Mouse (Mus musculus) erythroblast, embryonic 14.5 days (primary cell): Measurements from ENCODE around the gene Mrtfb. TPM values are rescaled to one million over a fixed set of nuclear protein-coding genes. Genes with fewer than 3 reads are reported as not detected.

Experiments used
- H3K27me3 ChIP-seq: 2 replicates; pipeline ENCODE4 v1.6.1; 2012; ENCODE audit warnings: inconsistent platforms; ENCODE audit not compliant: control insufficient read depth
- H3K36me3 ChIP-seq: 2 replicates; pipeline ENCODE4 v1.6.1; 2012; ENCODE audit warnings: mild to moderate bottlenecking, inconsistent platforms; ENCODE audit not compliant: control insufficient read depth
- H3K4me1 ChIP-seq: 2 replicates; pipeline ENCODE4 v1.6.1; 2012; ENCODE audit warnings: inconsistent platforms; ENCODE audit not compliant: control insufficient read depth
- H3K4me3 ChIP-seq: replicated peaks from 2 replicates; pipeline ENCODE3; 2012; ENCODE audit warnings: moderate library complexity, mild to moderate bottlenecking, inconsistent platforms
- H3K9me3 ChIP-seq: 2 replicates; pipeline ENCODE4 v1.6.1; 2012; ENCODE audit warnings: low read length, inconsistent platforms, mixed read lengths; ENCODE audit not compliant: control insufficient read depth
- GATA1 ChIP-seq: IDR thresholded peaks from 2 replicates; pipeline ENCODE4 v1.6.1; 2012; ENCODE audit warnings: low read length, inconsistent platforms, mixed read lengths
- TAL1 ChIP-seq: IDR thresholded peaks from 3 replicates; pipeline ENCODE4 v1.6.1; 2012; ENCODE audit warnings: low read length, inconsistent platforms, mixed read lengths
- polyA plus RNA-seq: library from polyadenylated mRNA; stranded (reverse); fragments of >175 nt; gene quantifications from 2 replicates; pipeline ENCODE4 v1.2.3, GENCODE M21; 2012

Gene Mrtfb
- polyA plus RNA-seq, 1 experiment: 0.01 TPM

- Histone ChIP-seq H3K4me3 (no peak overlapping the region), H3K4me1 (peaks cover 40% of the 10 kb centered on the region), H3K27me3 (peaks cover 47% of the 10 kb centered on the region), H3K9me3 (no peaks in the 10 kb centered on the region), H3K36me3 (no peaks in the 10 kb centered on the region)
- TF ChIP-seq TAL1: no peak
- no peak for TF ChIP-seq GATA1
Measured at GRCm38 (mm10) chr16:13445461-13445860, 189.2 kb downstream of the Mrtfb start.

GRCm38 (mm10) chr16:13446488-13446887 is 190.2 kb downstream of the Mrtfb start:
- H3K9me3 ChIP-seq: no peaks in the 10 kb centered on the region
- no peak for TF ChIP-seq GATA1
- TF ChIP-seq TAL1: no peak
- H3K36me3 ChIP-seq: no peaks in the 10 kb centered on the region
- H3K4me3 ChIP-seq: no peak overlapping the region
- peaks cover 47% of the 10 kb centered on the region for H3K27me3 ChIP-seq
- peaks cover 40% of the 10 kb centered on the region for H3K4me1 ChIP-seq

- Histone ChIP-seq H3K4me1 (peaks cover 40% of the 10 kb centered on the region), H3K4me3 (no peak overlapping the region), H3K36me3 (no peaks in the 10 kb centered on the region), H3K9me3 (no peaks in the 10 kb centered on the region), H3K27me3 (peaks cover 47% of the 10 kb centered on the region)
- TF ChIP-seq GATA1 (no peak), TAL1 (no peak)
Measured at GRCm38 (mm10) chr16:13446971-13447283, 190.6 kb downstream of the Mrtfb start.

- Histone ChIP-seq H3K4me1 (peaks cover 40% of the 10 kb centered on the region), H3K27me3 (peaks cover 47% of the 10 kb centered on the region), H3K36me3 (no peaks in the 10 kb centered on the region), H3K4me3 (peak overlapping the region; percentile 61), H3K9me3 (no peaks in the 10 kb centered on the region)
- TF ChIP-seq TAL1 (no peak), GATA1 (no peak)
Measured at GRCm38 (mm10) chr16:13447284-13448050, 191.2 kb downstream of the Mrtfb start.

- Histone ChIP-seq H3K4me3 (peak overlapping the region; percentile 61), H3K9me3 (no peaks in the 10 kb centered on the region), H3K4me1 (peaks cover 40% of the 10 kb centered on the region), H3K27me3 (peaks cover 47% of the 10 kb centered on the region), H3K36me3 (no peaks in the 10 kb centered on the region)
- no peak for TF ChIP-seq TAL1
- no peak for TF ChIP-seq GATA1
Measured at GRCm38 (mm10) chr16:13448051-13448705, 191.9 kb downstream of the Mrtfb start.

- Histone ChIP-seq H3K4me3 (peak overlapping the region; percentile 61), H3K27me3 (peaks cover 47% of the 10 kb centered on the region), H3K4me1 (peaks cover 37% of the 10 kb centered on the region)
Measured at GRCm38 (mm10) chr16:13448706-13449090, 192.4 kb downstream of the Mrtfb start.

GRCm38 (mm10) chr16:13449491-13449890 is 193.2 kb downstream of the Mrtfb start:
- Histone ChIP-seq H3K36me3 (no peaks in the 10 kb centered on the region), H3K27me3 (peaks cover 47% of the 10 kb centered on the region), H3K4me1 (peaks cover 29% of the 10 kb centered on the region), H3K4me3 (peak overlapping the region; percentile 4), H3K9me3 (no peaks in the 10 kb centered on the region)
- TF ChIP-seq TAL1 (no peak), GATA1 (no peak)

More at GRCm38 (mm10) chr16:13448706-13449090, 192.4 kb downstream of the Mrtfb start:
- Histone ChIP-seq H3K9me3 (no peaks in the 10 kb centered on the region), H3K36me3 (no peaks in the 10 kb centered on the region)
- no peak for TF ChIP-seq GATA1
- no peak for TF ChIP-seq TAL1

- no peaks in the 10 kb centered on the region for H3K36me3 ChIP-seq
- TF ChIP-seq GATA1 (no peak), TAL1 (no peak)
- H3K27me3 ChIP-seq: peaks cover 43% of the 10 kb centered on the region
- H3K4me3 ChIP-seq: no peak overlapping the region
- H3K4me1 ChIP-seq: peaks cover 29% of the 10 kb centered on the region
- H3K9me3 ChIP-seq: no peaks in the 10 kb centered on the region
Measured at GRCm38 (mm10) chr16:13450831-13451230, 194.6 kb downstream of the Mrtfb start.

- Histone ChIP-seq H3K4me1 (peaks cover 27% of the 10 kb centered on the region), H3K9me3 (no peaks in the 10 kb centered on the region), H3K27me3 (peaks cover 33% of the 10 kb centered on the region), H3K36me3 (no peaks in the 10 kb centered on the region), H3K4me3 (no peak overlapping the region)
- TF ChIP-seq GATA1: no peak
- TF ChIP-seq TAL1: no peak
Measured at GRCm38 (mm10) chr16:13451991-13452390, 195.7 kb downstream of the Mrtfb start.
